Mouse (Mus musculus) heart, postnatal 25 days (tissue): Measurements from ENCODE around the gene Gm26965. TPM values are rescaled to one million over a fixed set of nuclear protein-coding genes. Genes with fewer than 3 reads are reported as not detected.
"Not testable (repeated sequence)": the region's sequence is repeated elsewhere in the genome, so short reads cannot be mapped to it uniquely, and the experiment has no call there.

Experiments used
- DNase-seq: peaks from one replicate; pipeline ENCODE4 v3.0.0; 2022; ENCODE audit warnings: low spot score
- intact Hi-C: fragments of 180-260 bp; cut with DNase I; formaldehyde crosslinking; loops from one replicate; pipeline ENCODE4 v1.15.1; 2025
- total RNA-seq, 2 experiments: library from RNA; stranded (reverse); gene quantifications; 2 replicates each; pipeline ENCODE4 v1.2.3; 2021

Gm26965 gene
- total RNA-seq = not detected

- DNase-seq = peak; percentile 85
- intact Hi-C loops = loop anchor here (2.0 to 10.0 kb wide), 4 partner anchors 27 to 289 kb away; partner anchors contain the start of genes Zfp273, Zfp748 and Zfp874a
Measured at GRCm38 (mm10) chr13:67525753-67526410, at the start of gene Gm26965, which contains the start of gene Zfp87. TSS of gene Gm26965 (minus strand) at chr13:67526151. TSS of gene Zfp87 (minus strand) at chr13:67526177.

- no peak for DNase-seq
- intact Hi-C loops = no loop called here
Measured at GRCm38 (mm10) chr13:67572591-67573189, 46.7 kb upstream of the Gm26965 start.

GRCm38 (mm10) chr13:67553730-67554129 is 27.8 kb upstream of the Gm26965 start, which contains the start of gene Zfp748:
TSS of gene Zfp748 (minus strand) at chr13:67553830.
- no peak for DNase-seq
- intact Hi-C loops = loop anchor here (2.0 to 10.0 kb wide), 4 partner anchors 27 to 491 kb away; partner anchors contain the start of genes Gm26965, Gm28557, Zfp455 and Zfp712

GRCm38 (mm10) chr13:67552505-67553346 is 26.8 kb upstream of the Gm26965 start:
- intact Hi-C loops = loop anchor here (2.0 to 10.0 kb wide), 4 partner anchors 26 to 490 kb away; partner anchors contain the start of genes Gm26965, Gm28557, Zfp455 and Zfp712
- DNase-seq = peak; percentile 68

- intact Hi-C loops = no loop called here
- no peak for DNase-seq
Measured at GRCm38 (mm10) chr13:67545941-67546340, 20.0 kb upstream of the Gm26965 start.

- DNase-seq = no peak
- intact Hi-C loops = loop anchor here (2.0 to 10.0 kb wide), 4 partner anchors 26 to 288 kb away; partner anchors contain the start of genes Zfp273, Zfp748 and Zfp874a
Measured at GRCm38 (mm10) chr13:67527049-67527730, 1.2 kb upstream of the Gm26965 start.

GRCm38 (mm10) chr13:67500908-67501307 is 25.0 kb downstream of the Gm26965 start:
- intact Hi-C loops = loop anchor here (1.0 kb wide), 1 partner anchor 23 kb away; no protein-coding TSS in a partner anchor

GRCm38 (mm10) chr13:67500084-67500719 is 25.7 kb downstream of the Gm26965 start, which contains the start of gene Zfp58:
TSS of gene Zfp58 (minus strand) at chr13:67500555.
- peak; percentile 75 for DNase-seq
- intact Hi-C loops = loop anchor here (1.0 kb wide), 1 partner anchor 24 kb away; no protein-coding TSS in a partner anchor

More at GRCm38 (mm10) chr13:67500908-67501307, 25.0 kb downstream of the Gm26965 start:
- no peak for DNase-seq

GRCm38 (mm10) chr13:67495631-67496030 is 30.3 kb downstream of the Gm26965 start:
- no peak for DNase-seq
- intact Hi-C loops = no loop called here

GRCm38 (mm10) chr13:67484424-67484811 is 41.5 kb downstream of the Gm26965 start:
- intact Hi-C loops = loop anchor here (2.0 kb wide), 1 partner anchor 32 kb away; no protein-coding TSS in a partner anchor

GRCm38 (mm10) chr13:67483625-67484423 is 42.1 kb downstream of the Gm26965 start, which contains the start of gene Zfp874b:
TSS of gene Zfp874b (minus strand) at chr13:67484258.
- intact Hi-C loops = loop anchor here (2.0 kb wide), 1 partner anchor 31 kb away; no protein-coding TSS in a partner anchor
- DNase-seq = peak; percentile 79

More at GRCm38 (mm10) chr13:67484424-67484811, 41.5 kb downstream of the Gm26965 start:
- no peak for DNase-seq

- intact Hi-C loops = no loop called here
- DNase-seq = no peak
Measured at GRCm38 (mm10) chr13:67481528-67481927, 44.4 kb downstream of the Gm26965 start.

GRCm38 (mm10) chr13:67469274-67469673 is 56.7 kb downstream of the Gm26965 start:
- no peak for DNase-seq
- intact Hi-C loops = no loop called here

GRCm38 (mm10) chr13:67463506-67464185 is 62.3 kb downstream of the Gm26965 start:
- intact Hi-C loops, DNase-seq: not testable (repeated sequence)

- DNase-seq = no peak
- intact Hi-C loops = loop anchor here (2.0 to 5.0 kb wide), 2 partner anchors 33 to 75 kb away; partner anchors contain the start of genes Gm26965, Zfp87 and Zfp874b
Measured at GRCm38 (mm10) chr13:67452021-67452309, 74.0 kb downstream of the Gm26965 start.

GRCm38 (mm10) chr13:67451172-67452020 is 74.6 kb downstream of the Gm26965 start, which contains the start of gene Zfp874a:
TSS of gene Zfp874a (minus strand) at chr13:67451624.
- DNase-seq = peak; percentile 84
- intact Hi-C loops = loop anchor here (2.0 to 5.0 kb wide), 2 partner anchors 33 to 76 kb away; partner anchors contain the start of genes Gm26965, Zfp87 and Zfp874b
